8 mouse cellular contexts compared by ENCODE assay signal in genomic region chr12:24707954-24708823, GRCm38 (mm10). TPM values are rescaled to one million over a fixed set of nuclear protein-coding genes. Genes with fewer than 3 reads are reported as not detected.
DNase-seq lines count a peak whose midpoint lies in the region; ATAC-seq and TF ChIP-seq lines count a peak whose summit lies in the region.

Gene Rrm2, plus strand, starts transcription at chr12:24708241.

- no peaks in the 10 kb centered on the region; the same call in 1 of the 2 replicates for H3K27me3 ChIP-seq in cerebellum, adult 2 months (ENCODE audit: control insufficient read depth, insufficient read depth, low read length)
- no peaks in the 10 kb centered on the region for H3K27me3 ChIP-seq in lung, embryonic 15.5 days

- H3K36me3 ChIP-seq in lung, embryonic 15.5 days, result peaks cover 19% of the 10 kb centered on the region

- H3K9me3 ChIP-seq in lung, embryonic 15.5 days, result no peaks in the 10 kb centered on the region

- peak; percentile 53 to 71 for ATAC-seq in hematopoietic stem cell, adult 5-6 weeks (replicated peaks in 1 of 2; ENCODE audit: insufficient read depth in 1 of 2, low FRiP score in 2 of 2, low TSS enrichment in 1 of 2, low read depth in 1 of 2, poor library complexity in 2 of 2, severe bottlenecking in 2 of 2)
- peak; percentile 92 for ATAC-seq in lung, embryonic 15.5 days (ENCODE audit: borderline replicate concordance, extremely low read depth, low FRiP score, low TSS enrichment)

- no peak for TF ChIP-seq POLR2A in cerebellum, adult 2 months (IDR thresholded peaks at IDR 0.05; ENCODE audit: borderline replicate concordance, insufficient read depth, low read length)
- no peak for TF ChIP-seq POLR2A in olfactory bulb, adult 2 months (IDR thresholded peaks at IDR 0.05; ENCODE audit: insufficient read depth, low read depth, low read length)

- H3K9ac ChIP-seq in lung, embryonic 15.5 days, result peak within 1 kb of the TSS; percentile 82

- TF ChIP-seq CTCF in cerebellum, adult 2 months (IDR thresholded peaks at IDR 0.05; ENCODE audit: borderline replicate concordance, insufficient read depth, low read depth, low read length), result peak; percentile 71
- peak; percentile 59 for TF ChIP-seq CTCF in olfactory bulb, adult 2 months (IDR thresholded peaks at IDR 0.05; ENCODE audit: insufficient read depth, low read depth, low read length)

- peak within 1 kb of the TSS; percentile 85 for H3K4me3 ChIP-seq in cerebellum, adult 2 months (replicated peaks; ENCODE audit: insufficient read depth, low read depth, low read length)
- H3K4me3 ChIP-seq in lung, embryonic 15.5 days, result peak within 1 kb of the TSS; percentile 82
- H3K4me3 ChIP-seq in olfactory bulb, adult 2 months (ENCODE audit: insufficient read depth, low read depth, low read length), result peak within 1 kb of the TSS; percentile 84

- no peaks in the 10 kb centered on the region for H3K4me1 ChIP-seq in cerebellum, adult 2 months (ENCODE audit: control insufficient read depth, insufficient read depth, low read length)
- H3K4me1 ChIP-seq in lung, embryonic 15.5 days, result peaks cover 49% of the 10 kb centered on the region
- peaks cover 8% of the 10 kb centered on the region for H3K4me1 ChIP-seq in olfactory bulb, adult 2 months (ENCODE audit: control insufficient read depth, insufficient read depth, low read length)

- H3K27ac ChIP-seq in cerebellum, adult 2 months (ENCODE audit: insufficient read depth, low read length), result no peak within 1 kb of the TSS
- H3K27ac ChIP-seq in lung, embryonic 15.5 days, result peak within 1 kb of the TSS; percentile 87
- H3K27ac ChIP-seq in olfactory bulb, adult 2 months (ENCODE audit: insufficient read depth, low read depth, low read length), result no peak within 1 kb of the TSS

- H3K4me2 ChIP-seq in lung, embryonic 15.5 days, result peak within 1 kb of the TSS; percentile 94

- peak; percentile 77 for DNase-seq in MEL-GATA-1-ER (ENCODE audit: extremely low read depth, low read depth)
- DNase-seq in cerebellum, adult 2 months, result peak; percentile 86 to 89
- peak; percentile 96 for DNase-seq in forelimb bud, embryonic 11.5 days (ENCODE audit: low read depth, low spot score)
- DNase-seq in layer of hippocampus, adult 9-10 months (ENCODE audit: low spot score), result peak; percentile 60
- peak; percentile 88 to 90 for DNase-seq in thymus, adult 18-20 months

- under 1% methylated on average over 83 of the region's 83 CpGs for WGBS in cerebellum, adult 2 months
- under 1% methylated on average over 83 of the region's 83 CpGs for WGBS in lung, embryonic 15.5 days
- under 1% methylated on average over 83 of the region's 83 CpGs for WGBS in olfactory bulb, adult 2 months

RNA-seq across cellular contexts. Expression of gene Rrm2, which starts in this region (rescaled TPM):
- 1.2 TPM in 2 replicates for polyA plus RNA-seq in cerebellum, adult 2 months (2012; rRNA removed)
- 61.3 and 69.3 TPM in 2 replicates for total RNA-seq in hematopoietic stem cell, adult 5-6 weeks (2017)
- 222 and 224 TPM in 2 replicates for polyA plus RNA-seq in lung, embryonic 15.5 days (2015; fragmentation: Nextera tagmentation; extraction: Ambion mirVana)
- polyA plus RNA-seq in olfactory bulb, adult 2 months (2012; ENCODE audit: insufficient read depth, insufficient read length, low replicate concordance, missing spikeins), result not detected in 2 replicates

Comparison
In these comparisons a context has a peak if more than half of its experiments do, and no peak if none do; other contexts are left out.
1. RNA of gene Rrm2 (polyA plus RNA-seq): 222 to 224 TPM in lung, embryonic 15.5 days; 1.2 TPM in cerebellum, adult 2 months and not detected in olfactory bulb, adult 2 months; every median in the first group is over 10 times any median in the second.
2. Peak in every context shown above with its lines, with median percentiles within 50 percentile points of each other: DNase-seq and H3K4me3 ChIP-seq.